Mouse (Mus musculus) myocyte (in vitro differentiated cells): ENCODE measurements around the gene Abhd12.

Experiments
- E2F4 ChIP-seq: IDR thresholded peaks from one replicate; pipeline ENCODE4 v1.6.1; 2011; ENCODE audit warnings: mild to moderate bottlenecking, control low read depth, moderate library complexity; ENCODE audit not compliant: insufficient read depth
- MAX ChIP-seq: IDR thresholded peaks from one replicate; pipeline ENCODE4 v1.6.1; 2011; ENCODE audit warnings: low read depth, mild to moderate bottlenecking, control low read depth
- MYOD1 ChIP-seq, 3 experiments: IDR thresholded peaks; one replicate each; pipeline ENCODE4 v1.6.1; 2011; ENCODE audit warnings: control low read depth in 2 of 3, low read depth in 2 of 3, mild to moderate bottlenecking in 2 of 3, moderate library complexity in 1 of 3; ENCODE audit not compliant: insufficient read length in 2 of 3, control insufficient read depth in 1 of 3
- POLR2A ChIP-seq: IDR thresholded peaks from one replicate; pipeline ENCODE4 v1.6.1; 2011; ENCODE audit warnings: low read depth, mild to moderate bottlenecking, control low read depth, moderate library complexity; ENCODE audit not compliant: insufficient read length
- REST ChIP-seq: IDR thresholded peaks from one replicate; pipeline ENCODE4 v1.6.1; 2011; ENCODE audit warnings: mild to moderate bottlenecking, control low read depth, moderate library complexity; ENCODE audit not compliant: insufficient read depth, insufficient read length
- SRF ChIP-seq: IDR thresholded peaks from one replicate; pipeline ENCODE4 v1.6.1; 2011; ENCODE audit warnings: low read depth; ENCODE audit not compliant: control insufficient read depth, insufficient read length
- TCF12 ChIP-seq: IDR thresholded peaks from one replicate; pipeline ENCODE4 v1.6.1; 2011; ENCODE audit warnings: mild to moderate bottlenecking, control low read depth; ENCODE audit not compliant: poor library complexity, insufficient read depth, severe bottlenecking
- TCF3 ChIP-seq: IDR thresholded peaks from one replicate; pipeline ENCODE4 v1.6.1; 2011; ENCODE audit warnings: low read depth, control low read depth; ENCODE audit not compliant: insufficient read length
- USF1 ChIP-seq: IDR thresholded peaks from one replicate; pipeline ENCODE4 v1.6.1; 2011; ENCODE audit warnings: low read depth, mild to moderate bottlenecking, control low read depth, moderate library complexity

DNA sequence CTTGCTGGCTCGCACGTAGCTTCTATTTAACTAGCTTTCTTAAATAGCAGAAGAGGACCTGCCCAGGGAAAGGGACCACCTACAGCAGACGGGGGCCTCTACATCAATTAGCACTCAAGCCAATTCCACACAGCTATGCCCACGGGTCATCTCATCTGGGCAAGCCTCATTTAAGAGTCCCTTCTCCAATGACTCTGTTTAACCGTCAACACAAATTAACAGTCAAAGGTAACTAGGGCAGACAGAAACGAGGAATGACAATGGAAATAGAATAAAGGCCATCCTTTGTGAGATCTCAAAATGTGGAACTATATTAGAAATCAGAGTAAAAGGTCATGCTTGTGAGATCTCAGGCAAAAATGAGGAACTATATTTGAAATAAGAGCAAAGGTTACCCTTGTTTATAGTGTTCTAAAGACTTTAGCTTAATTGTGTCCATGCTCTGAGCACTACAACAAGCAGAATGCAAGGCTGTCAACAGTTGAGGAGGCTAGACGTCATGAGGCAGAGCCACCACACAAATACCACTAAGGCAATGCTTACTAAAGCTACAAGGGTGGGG is 8.8 kb downstream of the Abhd12 start:
- no peak for TF ChIP-seq E2F4
- no peak for TF ChIP-seq POLR2A
- no peak for TF ChIP-seq REST
- TF ChIP-seq USF1 = no peak
- no peak for TF ChIP-seq TCF3
- TF ChIP-seq TCF12 = no peak
- no peak for TF ChIP-seq MYOD1 (IDR thresholded peaks at IDR 0.05; ENCODE audit: control insufficient read depth in 1 of 3, insufficient read length in 2 of 3, low read depth in 2 of 3)
- TF ChIP-seq MAX = no peak
- TF ChIP-seq SRF = no peak
